Mouse (Mus musculus) B cell, adult 62 days (primary cell): ENCODE data around the gene Ankrd13c. TPM values are rescaled to one million over a fixed set of nuclear protein-coding genes. Genes with fewer than 3 reads are reported as not detected.

Experiments used
- total RNA-seq: library from RNA; stranded (reverse); gene quantifications from 4 replicates; pipeline ENCODE4 v1.2.4, GENCODE M21; 2023

The Ankrd13c gene
- total RNA-seq = 80.8 to 94.5 TPM (median 89.7 TPM) in 4 replicates

GRCm38 (mm10) chr3:157946843-157947358, at the start of gene Ankrd13c:
Gene Ankrd13c, plus strand, starts transcription at chr3:157947239.

GRCm38 (mm10) chr3:157924692-157925328, 22.2 kb upstream of the Ankrd13c start, which contains the start of gene Cth:
Gene Cth, minus strand, starts transcription at chr3:157925077.

GRCm38 (mm10) chr3:158036329-158036988, 89.4 kb downstream of the Ankrd13c start, which contains the start of the genes Srsf11 and Lrrc40:
Gene Srsf11, minus strand, starts transcription at chr3:158036639.
Gene Lrrc40, plus strand, starts transcription at chr3:158036662.

Other genes starting within 250 kb of the Ankrd13c start
- 0.41 to 0.43 TPM in 2 of 4 replicates, not detected in the others for gene Cth, start 22.2 kb upstream of the Ankrd13c start, total RNA-seq
- gene Srsf11, start 89.4 kb downstream of the Ankrd13c start, total RNA-seq = 436 to 462 TPM (median 455 TPM) in 4 replicates
- 17.6 to 22.6 TPM (median 18.6 TPM) in 4 replicates for gene Lrrc40, start 89.4 kb downstream of the Ankrd13c start, total RNA-seq